Mouse (Mus musculus): ENCODE measurements around the gene Irgc1. TPM values are rescaled to one million over a fixed set of nuclear protein-coding genes. Genes with fewer than 3 reads are reported as not detected.

The Irgc1 gene
- polyA plus RNA-seq, 1 experiment from 2014 or later: not detected

Other genes starting within 250 kb of the Irgc1 start
- 7.7 and 8.1 TPM in 2 replicates for gene Zfp111, start 240.9 kb downstream of the Irgc1 start, polyA plus RNA-seq (2014; fragmentation: Nextera tagmentation; extraction: Ambion mirVana)
- 2.6 and 3.3 TPM in 2 replicates for gene Zfp109, start 214.7 kb downstream of the Irgc1 start, polyA plus RNA-seq (2014; fragmentation: Nextera tagmentation; extraction: Ambion mirVana)
- 4.1 and 6.0 TPM in 2 replicates for gene Zfp108, start 197.5 kb downstream of the Irgc1 start, polyA plus RNA-seq (2014; fragmentation: Nextera tagmentation; extraction: Ambion mirVana)
- 9.4 and 11.0 TPM in 2 replicates for gene Zfp93, start 181.9 kb downstream of the Irgc1 start, polyA plus RNA-seq (2014; fragmentation: Nextera tagmentation; extraction: Ambion mirVana)
- 33.7 and 40.7 TPM in 2 replicates for gene Zfp61, start 151.1 kb downstream of the Irgc1 start, polyA plus RNA-seq (2014; fragmentation: Nextera tagmentation; extraction: Ambion mirVana)
- gene Zfp94, start 135.6 kb downstream of the Irgc1 start, polyA plus RNA-seq (2014; fragmentation: Nextera tagmentation; extraction: Ambion mirVana): 20.5 and 21.6 TPM in 2 replicates
- gene Tescl, start 118.4 kb downstream of the Irgc1 start, polyA plus RNA-seq (2014; fragmentation: Nextera tagmentation; extraction: Ambion mirVana): 0.20 TPM in 1 of 2 replicates, not detected in the other
- gene Lypd5, start 103.1 kb downstream of the Irgc1 start, polyA plus RNA-seq (2014; fragmentation: Nextera tagmentation; extraction: Ambion mirVana): not detected in 2 replicates
- 0.09 and 0.53 TPM in 2 replicates for gene Kcnn4, start 82.0 kb downstream of the Irgc1 start, polyA plus RNA-seq (2014; fragmentation: Nextera tagmentation; extraction: Ambion mirVana)
- 23.4 and 26.1 TPM in 2 replicates for gene Smg9, start 52.7 kb downstream of the Irgc1 start, polyA plus RNA-seq (2014; fragmentation: Nextera tagmentation; extraction: Ambion mirVana)
- gene Plaur, start 10.2 kb upstream of the Irgc1 start, polyA plus RNA-seq (2014; fragmentation: Nextera tagmentation; extraction: Ambion mirVana): 1.4 and 2.0 TPM in 2 replicates
- gene Cadm4, start 29.7 kb upstream of the Irgc1 start, polyA plus RNA-seq (2014; fragmentation: Nextera tagmentation; extraction: Ambion mirVana): 26.3 and 29.0 TPM in 2 replicates
- gene Zfp428, start 54.7 kb upstream of the Irgc1 start, polyA plus RNA-seq (2014; fragmentation: Nextera tagmentation; extraction: Ambion mirVana): 178 and 205 TPM in 2 replicates
- 0.20 and 0.45 TPM in 2 replicates for gene AC161166.1, start 60.2 kb upstream of the Irgc1 start, polyA plus RNA-seq (2014; fragmentation: Nextera tagmentation; extraction: Ambion mirVana)
- 19.5 and 25.1 TPM in 2 replicates for gene Irgq, start 78.4 kb upstream of the Irgc1 start, polyA plus RNA-seq (2014; fragmentation: Nextera tagmentation; extraction: Ambion mirVana)
- 0.28 TPM in 1 of 2 replicates, not detected in the other for gene Pinlyp, start 93.8 kb upstream of the Irgc1 start, polyA plus RNA-seq (2014; fragmentation: Nextera tagmentation; extraction: Ambion mirVana)
- gene Xrcc1, start 94.0 kb upstream of the Irgc1 start, polyA plus RNA-seq (2014; fragmentation: Nextera tagmentation; extraction: Ambion mirVana): 65.1 and 66.6 TPM in 2 replicates
- 22.6 and 23.2 TPM in 2 replicates for gene Ethe1, start 135.2 kb upstream of the Irgc1 start, polyA plus RNA-seq (2014; fragmentation: Nextera tagmentation; extraction: Ambion mirVana)
- 3.3 and 6.6 TPM in 2 replicates for gene Zfp575, start 135.3 kb upstream of the Irgc1 start, polyA plus RNA-seq (2014; fragmentation: Nextera tagmentation; extraction: Ambion mirVana)
- not detected in 2 replicates for gene Phldb3, start 158.5 kb upstream of the Irgc1 start, polyA plus RNA-seq (2014; fragmentation: Nextera tagmentation; extraction: Ambion mirVana)
- 0.20 and 0.21 TPM in 2 replicates for gene Lypd3, start 184.3 kb upstream of the Irgc1 start, polyA plus RNA-seq (2014; fragmentation: Nextera tagmentation; extraction: Ambion mirVana)
- gene Tex101, start 224.4 kb upstream of the Irgc1 start, polyA plus RNA-seq (2014; fragmentation: Nextera tagmentation; extraction: Ambion mirVana): not detected in 2 replicates